Mouse (Mus musculus) intestine, embryonic 15.5 days (tissue): Measurements from ENCODE around the gene Ube2j1. TPM values are rescaled to one million over a fixed set of nuclear protein-coding genes. Genes with fewer than 3 reads are reported as not detected.
"Not testable (repeated sequence)": the region's sequence is repeated elsewhere in the genome, so short reads cannot be mapped to it uniquely, and the experiment has no call there.

Source experiments
- ATAC-seq: fragments of 200-750 bp; cut with Nextera tagmentation; 2 replicates; pipeline ENCODE4 v1.8.0; 2017; ENCODE audit warnings: moderate TSS enrichment, moderate library complexity
- H3K27ac ChIP-seq: fragments of 300-500 bp; sonication (generic); 2 replicates; pipeline ENCODE4 v1.5.1; 2015; ENCODE audit warnings: mild to moderate bottlenecking, inconsistent platforms
- H3K27me3 ChIP-seq: fragments of 300-500 bp; sonication (generic); replicated peaks from 2 replicates; pipeline ENCODE4 v1.6.1; 2015; ENCODE audit warnings: inconsistent platforms
- H3K36me3 ChIP-seq: fragments of 300-500 bp; sonication (generic); 2 replicates; pipeline ENCODE4 v1.6.1; 2015; ENCODE audit warnings: inconsistent platforms
- H3K4me1 ChIP-seq: fragments of 300-500 bp; sonication (generic); replicated peaks from 2 replicates; pipeline ENCODE4 v1.6.1; 2015; ENCODE audit warnings: inconsistent platforms
- H3K4me2 ChIP-seq: fragments of 300-500 bp; sonication (generic); replicated peaks from 2 replicates; pipeline ENCODE4 v1.6.1; 2015; ENCODE audit warnings: mild to moderate bottlenecking, inconsistent platforms
- H3K4me3 ChIP-seq: fragments of 300-500 bp; sonication (generic); replicated peaks from 2 replicates; pipeline ENCODE4 v1.5.1; 2015; ENCODE audit warnings: inconsistent platforms
- H3K9ac ChIP-seq: fragments of 300-500 bp; sonication (generic); 2 replicates; pipeline ENCODE4 v1.6.1; 2015; ENCODE audit warnings: inconsistent platforms
- H3K9me3 ChIP-seq: fragments of 300-500 bp; sonication (generic); 2 replicates; pipeline ENCODE4 v1.6.1; 2016; ENCODE audit warnings: inconsistent platforms
- WGBS: fragments of 180-500 bp; shearing (Covaris S2); methylation state at CpG from one replicate; pipeline ENCODE4 v1.1.7; 2015; 5-methylcytosine and 5-hydroxymethylcytosine counted together
- polyA plus RNA-seq: library from polyadenylated mRNA; unstranded; fragments of >200 nt; fragmentation: Nextera tagmentation; extraction: Ambion mirVana; gene quantifications from 2 replicates; pipeline ENCODE4 v1.2.1, GENCODE M21; 2015

Ube2j1 gene
- polyA plus RNA-seq, 1 experiment from 2014 or later, result 46.4 TPM

DNA sequence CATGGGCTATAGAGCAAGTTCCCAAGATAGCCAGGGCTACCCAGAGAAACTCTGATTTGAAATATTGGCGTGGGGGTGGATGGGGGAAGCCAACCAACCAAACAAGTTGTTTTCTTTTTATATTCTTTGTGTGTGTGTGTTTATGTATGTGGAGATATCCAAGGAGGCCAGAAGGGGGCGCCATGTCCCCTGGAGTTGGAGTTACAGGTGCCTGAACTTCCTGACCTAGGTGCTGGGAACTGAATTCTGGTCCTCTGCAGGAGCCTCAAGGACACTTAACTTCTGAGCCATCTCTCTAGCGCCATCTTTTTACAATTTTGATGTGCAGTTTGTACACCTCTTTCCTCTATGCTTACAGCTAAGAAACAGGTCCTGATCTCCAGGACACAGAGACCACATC lies 37.0 kb upstream of the Ube2j1 start:
- no peaks in the 10 kb centered on the region for H3K27me3 ChIP-seq
- H3K4me2 ChIP-seq, result no peak overlapping the region
- WGBS, result 79% methylated on average over 3 of the region's 3 CpGs
- H3K4me3 ChIP-seq, result no peak overlapping the region
- H3K27ac ChIP-seq, result no peak overlapping the region
- no peak for ATAC-seq
- no peaks in the 10 kb centered on the region for H3K4me1 ChIP-seq
- H3K9me3 ChIP-seq, result no peaks in the 10 kb centered on the region
- no peak overlapping the region for H3K9ac ChIP-seq
- no peaks in the 10 kb centered on the region for H3K36me3 ChIP-seq

DNA sequence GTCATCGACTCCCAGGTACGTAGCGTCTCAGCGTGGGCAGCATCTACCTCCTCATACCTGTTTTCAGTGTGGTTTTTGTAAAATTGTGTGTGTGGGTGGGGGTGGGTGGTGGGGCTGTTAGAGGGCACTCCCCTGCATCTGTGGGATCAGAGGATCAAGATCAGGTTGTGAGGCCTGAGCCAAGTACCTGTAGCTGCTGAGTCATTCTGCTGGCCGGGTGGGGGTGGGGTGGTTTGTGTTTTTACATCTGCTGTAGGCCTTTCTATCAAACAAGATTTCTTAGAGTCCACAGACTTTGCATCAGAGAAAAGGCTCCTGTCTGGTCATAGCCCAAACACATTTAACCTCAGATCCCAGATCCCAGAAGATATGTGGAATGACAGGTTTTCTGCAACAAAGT lies 35.1 kb upstream of the Ube2j1 start:
- no peak overlapping the region for H3K9ac ChIP-seq
- H3K4me2 ChIP-seq, result no peak overlapping the region
- no peaks in the 10 kb centered on the region for H3K9me3 ChIP-seq
- no peak overlapping the region for H3K27ac ChIP-seq
- no peaks in the 10 kb centered on the region for H3K27me3 ChIP-seq
- H3K4me3 ChIP-seq, result no peak overlapping the region
- ATAC-seq, result no peak
- no peaks in the 10 kb centered on the region for H3K36me3 ChIP-seq
- WGBS, result 94% methylated on average over 5 of the region's 5 CpGs
- no peaks in the 10 kb centered on the region for H3K4me1 ChIP-seq

DNA sequence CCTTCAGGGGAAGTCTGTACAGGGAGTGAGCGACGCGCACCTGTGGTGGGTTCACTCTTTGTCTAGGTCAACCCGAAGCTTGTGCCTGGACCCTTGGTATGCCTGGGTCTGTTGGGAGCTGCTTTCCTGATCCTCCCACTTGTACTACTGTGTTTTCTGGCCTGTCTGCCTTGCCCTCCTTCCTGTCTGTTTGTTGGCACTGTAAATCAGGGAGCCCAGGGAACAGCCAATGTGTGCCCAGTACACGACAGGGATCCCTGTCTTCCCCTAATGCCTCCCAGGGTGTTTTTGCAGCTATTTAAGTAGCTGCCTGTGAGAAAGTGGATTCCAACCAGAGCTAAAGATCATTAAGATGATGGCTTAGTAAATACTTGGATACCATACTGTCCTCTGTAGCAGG lies 33.6 kb upstream of the Ube2j1 start:
- Histone ChIP-seq H3K9ac (no peak overlapping the region), H3K36me3 (no peaks in the 10 kb centered on the region), H3K27me3 (no peaks in the 10 kb centered on the region), H3K4me3 (no peak overlapping the region), H3K9me3 (no peaks in the 10 kb centered on the region), H3K4me2 (no peak overlapping the region), H3K27ac (no peak overlapping the region), H3K4me1 (no peaks in the 10 kb centered on the region)
- no peak for ATAC-seq
- 79% methylated on average over 5 of the region's 5 CpGs for WGBS

DNA sequence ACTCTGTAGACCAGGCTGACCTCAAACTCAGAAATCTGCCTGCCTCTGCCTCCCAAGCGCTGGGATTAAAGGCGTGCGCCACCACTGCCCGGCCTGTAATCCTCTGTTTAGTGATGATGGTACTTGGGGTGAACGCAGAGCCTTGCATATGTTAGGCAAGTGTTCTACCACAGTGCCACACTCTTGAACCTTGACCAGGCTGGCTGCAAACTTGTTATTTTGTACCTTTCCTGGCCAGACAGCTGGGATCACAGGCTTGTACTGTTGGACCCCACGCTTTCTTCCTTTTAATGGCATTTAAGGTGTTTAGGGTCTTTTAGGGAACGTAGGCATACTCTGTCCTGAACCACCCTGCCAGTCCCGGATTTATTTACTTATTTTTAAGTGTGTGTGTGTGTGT lies 32.2 kb upstream of the Ube2j1 start:
- Histone ChIP-seq H3K9ac (no peak overlapping the region), H3K4me2 (no peak overlapping the region), H3K36me3 (no peaks in the 10 kb centered on the region), H3K4me1 (no peaks in the 10 kb centered on the region), H3K9me3 (no peaks in the 10 kb centered on the region), H3K27ac (no peak overlapping the region), H3K27me3 (no peaks in the 10 kb centered on the region), H3K4me3 (no peak overlapping the region)
- 93% methylated on average over 8 of the region's 8 CpGs for WGBS
- no peak for ATAC-seq

DNA sequence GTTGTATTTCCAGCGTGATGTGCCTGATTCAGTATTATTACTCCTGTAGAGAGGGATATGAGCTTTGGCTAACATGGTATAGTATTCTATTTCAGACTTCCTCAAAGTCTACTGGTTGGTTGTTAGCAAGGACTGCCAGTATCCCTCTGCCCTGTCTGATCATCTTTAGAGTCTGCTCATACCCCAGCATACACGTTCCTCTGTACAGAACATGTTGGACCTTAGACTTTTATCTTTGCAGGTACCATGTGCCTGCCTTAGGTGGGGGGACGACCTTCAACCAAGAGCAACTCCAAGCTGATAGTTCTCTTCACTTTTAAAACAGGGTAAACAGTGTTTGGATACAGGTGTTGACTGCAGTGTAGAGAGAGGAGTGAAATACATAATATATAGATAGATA lies 29.1 kb upstream of the Ube2j1 start:
- no peak overlapping the region for H3K9ac ChIP-seq
- H3K4me3 ChIP-seq, result no peak overlapping the region
- no peaks in the 10 kb centered on the region for H3K36me3 ChIP-seq
- no peak overlapping the region for H3K4me2 ChIP-seq
- no peaks in the 10 kb centered on the region for H3K9me3 ChIP-seq
- peak; percentile 65 for ATAC-seq
- no peak overlapping the region for H3K27ac ChIP-seq
- no peaks in the 10 kb centered on the region for H3K4me1 ChIP-seq
- 64% methylated on average over 3 of the region's 3 CpGs for WGBS
- H3K27me3 ChIP-seq, result no peaks in the 10 kb centered on the region

DNA sequence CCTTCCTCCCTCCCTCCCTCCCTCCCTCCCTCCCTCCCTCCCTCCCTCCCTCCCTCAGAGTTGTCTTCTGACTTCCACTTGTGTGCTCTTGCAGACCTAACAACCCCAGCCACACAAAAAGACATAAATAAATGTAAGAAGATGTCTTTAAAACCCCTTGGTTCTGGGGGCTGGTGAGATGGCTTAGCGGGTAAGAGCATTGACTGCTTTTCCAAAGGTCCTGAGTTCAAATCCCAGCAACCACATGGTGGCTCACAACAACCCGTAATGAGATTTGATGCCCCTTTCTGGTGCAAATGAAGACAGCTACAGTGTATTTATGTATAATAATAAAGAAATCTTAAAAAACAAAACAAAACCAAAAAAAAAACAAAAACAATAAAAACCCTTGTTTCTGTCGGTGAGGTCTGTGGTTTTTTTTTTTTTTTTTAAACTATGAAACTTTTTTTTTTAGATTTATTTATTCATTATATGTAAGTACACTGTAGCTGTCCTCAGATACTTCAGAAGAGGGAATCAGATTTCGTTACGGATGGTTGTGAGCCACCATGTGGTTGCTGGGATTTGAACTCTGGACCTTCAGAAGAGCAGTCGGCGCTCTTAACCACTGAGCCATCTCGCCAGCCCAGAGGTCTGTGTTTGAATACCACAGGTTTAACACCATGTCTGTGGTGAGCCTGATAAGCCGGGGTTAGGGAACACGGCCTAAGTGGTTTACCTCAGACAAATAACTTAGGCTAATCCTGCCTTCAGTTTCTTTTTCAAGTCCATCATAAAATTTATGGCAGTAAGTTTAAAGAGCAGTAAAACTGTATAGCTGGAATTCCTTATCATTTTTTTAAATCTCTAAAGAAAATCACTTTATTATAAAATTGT lies 25.4 kb upstream of the Ube2j1 start:
- H3K4me3 ChIP-seq, H3K4me2 ChIP-seq, H3K27me3 ChIP-seq, H3K9me3 ChIP-seq, H3K4me1 ChIP-seq, H3K9ac ChIP-seq, H3K27ac ChIP-seq, H3K36me3 ChIP-seq: not testable (repeated sequence)
- peak; percentile 87 for ATAC-seq
- whole genome bisulfite sequencing, result 70% methylated on average over 10 of the region's 10 CpGs

DNA sequence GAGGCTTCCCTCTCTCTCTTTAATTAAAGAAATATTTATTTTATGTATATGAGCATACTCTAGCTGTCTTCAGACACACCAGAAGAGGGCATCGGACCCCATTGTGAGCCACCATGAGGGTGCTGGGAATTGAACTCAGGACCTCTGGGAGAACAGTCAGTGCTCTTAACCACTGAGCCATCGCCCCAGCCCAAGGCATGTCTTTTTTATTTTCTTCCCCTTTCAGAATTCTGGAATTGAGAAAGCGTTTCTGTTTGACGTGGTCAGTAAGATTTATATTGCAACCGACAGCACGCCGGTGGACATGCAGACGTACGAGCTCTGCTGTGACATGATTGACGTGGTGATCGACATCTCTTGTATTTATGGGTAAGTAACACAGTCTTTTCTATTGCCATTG lies 24.4 kb upstream of the Ube2j1 start:
- H3K27ac ChIP-seq, result no peak overlapping the region
- H3K27me3 ChIP-seq, result no peaks in the 10 kb centered on the region
- H3K9me3 ChIP-seq, result no peaks in the 10 kb centered on the region
- H3K9ac ChIP-seq, result no peak overlapping the region
- no peaks in the 10 kb centered on the region for H3K4me1 ChIP-seq
- ATAC-seq, result no peak
- no peak overlapping the region for H3K4me3 ChIP-seq
- H3K4me2 ChIP-seq, result no peak overlapping the region
- no peaks in the 10 kb centered on the region for H3K36me3 ChIP-seq
- WGBS, result 91% methylated on average over 11 of the region's 11 CpGs

DNA sequence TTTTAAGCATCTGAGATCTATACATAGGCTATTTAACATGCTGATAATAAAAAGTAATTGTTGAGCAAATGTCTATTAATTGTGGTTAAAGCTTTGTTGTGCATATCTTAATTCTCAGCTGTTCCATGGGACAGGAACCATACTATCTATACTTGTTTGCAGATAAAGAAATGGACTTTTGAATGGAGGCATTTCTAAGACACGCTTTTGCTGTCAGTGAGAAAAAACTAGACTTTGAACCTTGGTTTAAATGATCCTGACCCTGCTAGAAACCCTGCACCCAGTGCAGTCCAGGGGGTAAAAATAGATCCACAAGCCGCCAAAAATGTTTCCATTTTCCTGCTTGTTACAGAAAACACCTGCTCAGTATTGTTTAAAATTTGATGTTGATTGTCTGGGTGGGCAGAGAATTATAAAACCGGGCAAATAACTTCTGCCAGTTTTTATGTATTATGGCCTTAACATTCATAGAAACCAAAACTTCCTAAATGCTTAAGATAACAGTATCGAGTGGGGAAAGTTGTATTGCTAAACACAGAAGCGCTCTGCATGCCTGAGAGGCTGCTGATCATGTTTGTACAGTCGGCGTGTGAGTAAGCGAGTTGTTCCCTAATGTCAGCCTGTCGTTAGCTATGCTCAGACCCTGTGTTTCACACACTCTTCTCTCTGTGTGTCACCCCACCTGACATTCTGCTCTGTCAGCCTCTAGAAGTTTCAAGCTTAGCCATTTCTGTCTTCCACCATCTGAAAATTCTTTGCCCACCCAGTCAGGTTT lies 23.6 kb upstream of the Ube2j1 start:
- no peaks in the 10 kb centered on the region for H3K9me3 ChIP-seq
- H3K27ac ChIP-seq, result no peak overlapping the region
- no peaks in the 10 kb centered on the region for H3K36me3 ChIP-seq
- H3K4me2 ChIP-seq, result no peak overlapping the region
- no peak overlapping the region for H3K4me3 ChIP-seq
- no peaks in the 10 kb centered on the region for H3K27me3 ChIP-seq
- ATAC-seq, result peak; percentile 60
- no peaks in the 10 kb centered on the region for H3K4me1 ChIP-seq
- H3K9ac ChIP-seq, result no peak overlapping the region
- WGBS, result 53% methylated on average over 9 of the region's 9 CpGs

DNA sequence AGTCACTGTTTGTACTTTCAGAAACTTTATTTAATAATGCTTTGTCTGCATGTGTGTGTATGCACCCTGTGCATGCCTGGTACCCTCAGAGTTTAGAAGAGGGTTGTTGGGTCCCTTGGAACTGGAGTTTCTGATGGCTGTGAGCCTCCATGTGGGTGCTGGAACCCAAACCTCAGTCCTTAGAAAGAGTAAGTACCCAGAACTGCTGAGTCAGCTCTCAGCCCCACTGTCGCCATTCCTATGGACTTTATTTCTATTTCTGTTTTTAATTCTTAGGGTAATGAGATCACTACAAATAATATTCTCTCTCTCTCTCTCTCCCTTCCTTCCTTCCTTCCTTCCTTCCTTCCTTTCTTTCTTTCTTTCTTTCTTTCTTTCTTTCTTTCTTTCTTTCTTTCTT lies 21.1 kb upstream of the Ube2j1 start:
- H3K27me3 ChIP-seq, result no peaks in the 10 kb centered on the region
- no peak overlapping the region for H3K27ac ChIP-seq
- H3K4me2 ChIP-seq, result no peak overlapping the region
- 87% methylated on average over 1 of the region's 1 CpGs for WGBS
- no peak for ATAC-seq
- no peaks in the 10 kb centered on the region for H3K36me3 ChIP-seq
- H3K4me3 ChIP-seq, result no peak overlapping the region
- no peaks in the 10 kb centered on the region for H3K4me1 ChIP-seq
- no peak overlapping the region for H3K9ac ChIP-seq
- no peaks in the 10 kb centered on the region for H3K9me3 ChIP-seq

DNA sequence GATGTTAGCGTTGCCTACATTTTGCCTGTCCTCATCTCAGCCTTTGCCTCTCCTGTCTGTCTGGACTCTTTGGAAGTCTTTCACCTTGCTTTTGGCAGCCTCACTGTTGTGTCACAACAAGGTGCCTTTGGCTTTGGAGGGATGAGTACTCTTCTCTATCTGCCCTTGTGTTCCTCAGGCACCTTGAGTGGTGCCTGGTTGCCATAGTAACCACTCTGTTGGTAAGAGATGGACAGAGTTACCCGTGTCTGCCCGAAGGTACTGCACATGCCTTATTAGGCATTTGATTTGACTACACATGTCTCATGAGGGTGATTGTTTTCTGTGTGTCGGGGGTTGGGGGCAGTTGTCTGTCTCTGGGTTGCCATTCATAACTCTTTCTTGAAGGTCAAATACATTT lies 18.7 kb upstream of the Ube2j1 start:
- H3K4me2 ChIP-seq, result no peak overlapping the region
- no peak for ATAC-seq
- no peak overlapping the region for H3K9ac ChIP-seq
- no peaks in the 10 kb centered on the region for H3K27me3 ChIP-seq
- no peaks in the 10 kb centered on the region for H3K36me3 ChIP-seq
- no peaks in the 10 kb centered on the region for H3K9me3 ChIP-seq
- H3K27ac ChIP-seq, result no peak overlapping the region
- H3K4me1 ChIP-seq, result no peaks in the 10 kb centered on the region
- 89% methylated on average over 4 of the region's 4 CpGs for WGBS
- no peak overlapping the region for H3K4me3 ChIP-seq

DNA sequence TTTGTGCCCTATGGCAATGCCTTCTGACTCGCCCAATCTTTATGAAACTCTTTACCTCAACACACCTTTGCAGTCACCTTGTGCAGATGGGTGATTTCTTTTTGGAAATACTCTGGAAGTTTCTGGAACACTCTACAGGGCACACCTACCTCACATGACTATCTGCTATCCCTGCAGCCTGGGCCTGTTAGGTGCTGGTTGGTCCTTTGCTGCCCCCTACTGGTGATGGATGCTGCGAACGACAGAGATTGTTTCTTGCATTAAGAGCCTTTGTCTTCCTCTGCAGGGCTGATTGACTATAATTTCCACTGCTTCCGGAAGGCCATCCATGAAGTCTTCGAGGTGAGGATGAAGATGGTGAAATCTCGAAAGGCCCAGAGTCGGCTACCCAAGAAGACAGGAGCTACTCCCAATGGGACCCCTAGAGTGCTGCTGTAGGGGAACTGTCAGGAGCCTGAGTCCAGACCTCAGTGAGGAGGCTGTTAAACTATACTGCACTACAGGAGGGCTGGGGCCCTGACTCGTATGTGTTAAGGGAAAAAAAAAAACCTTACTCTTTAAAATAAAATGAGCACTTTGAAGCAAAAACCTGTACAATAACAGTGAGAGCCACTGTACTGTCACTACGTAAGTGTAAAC lies 12.7 kb upstream of the Ube2j1 start:
- Histone ChIP-seq H3K9ac (no peak overlapping the region), H3K36me3 (no peaks in the 10 kb centered on the region), H3K27me3 (no peaks in the 10 kb centered on the region), H3K4me1 (no peaks in the 10 kb centered on the region), H3K9me3 (no peaks in the 10 kb centered on the region), H3K4me2 (no peak overlapping the region), H3K4me3 (no peak overlapping the region), H3K27ac (no peak overlapping the region)
- WGBS, result 52% methylated on average over 9 of the region's 9 CpGs
- peak; percentile 90 for ATAC-seq

DNA sequence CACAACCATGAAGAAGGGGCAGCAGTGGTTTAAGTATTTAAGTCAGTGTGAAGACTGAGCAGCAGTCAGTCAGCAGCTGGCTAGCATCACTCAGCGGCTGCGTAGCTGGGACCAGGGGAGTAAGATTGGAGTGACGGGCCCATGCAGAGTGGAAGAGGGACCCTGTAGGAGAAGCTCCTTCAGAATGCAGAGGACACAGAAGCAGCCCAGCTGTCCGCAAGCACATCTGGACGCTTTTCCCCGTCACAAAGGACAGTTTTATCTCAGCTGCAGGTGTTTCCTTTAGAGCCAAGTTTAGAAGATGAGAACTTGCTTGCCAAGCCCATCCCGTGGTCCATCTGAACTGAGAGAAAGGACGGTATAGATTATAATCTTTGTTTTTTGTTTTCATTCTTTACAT lies 6.8 kb upstream of the Ube2j1 start:
- no peaks in the 10 kb centered on the region for H3K27me3 ChIP-seq
- H3K9ac ChIP-seq, result no peak overlapping the region
- no peak overlapping the region for H3K4me2 ChIP-seq
- WGBS, result 76% methylated on average over 8 of the region's 8 CpGs
- no peaks in the 10 kb centered on the region for H3K9me3 ChIP-seq
- no peaks in the 10 kb centered on the region for H3K4me1 ChIP-seq
- H3K36me3 ChIP-seq, result no peaks in the 10 kb centered on the region; the same call in 1 of the 2 replicates
- H3K27ac ChIP-seq, result no peak overlapping the region
- ATAC-seq, result no peak
- no peak overlapping the region for H3K4me3 ChIP-seq
